In genomic region chr10:70195786-70196185, GRCm38 (mm10) we compare ENCODE assay signal across 9 mouse cellular contexts. TPM values are rescaled to one million over a fixed set of nuclear protein-coding genes. Genes with fewer than 3 reads are reported as not detected.
DNase-seq lines count a peak whose midpoint lies in the region; ATAC-seq and TF ChIP-seq lines count a peak whose summit lies in the region.
"Had no signal": no experiment of that assay in that cellular context is flagged by ENCODE, and none has a peak within 500 bp of the region (broad histone marks: within the 10 kb centered on the region; RNA-seq: fewer than 3 reads in every experiment).

No protein-coding gene starts in this region.

- H3K4me1 ChIP-seq in cerebellum, adult 2 months (ENCODE audit: control insufficient read depth, insufficient read depth, low read length) = no peaks in the 10 kb centered on the region
- peaks cover 34% of the 10 kb centered on the region for H3K4me1 ChIP-seq in E14TG2a.4 (replicated peaks; ENCODE audit: low read depth, low read length)
- no peaks in the 10 kb centered on the region; the same call in 1 of the 2 replicates for H3K4me1 ChIP-seq in forebrain, embryonic 16.5 days (replicated peaks; ENCODE audit: control insufficient read depth, insufficient read depth, low read length)
- no peaks in the 10 kb centered on the region for H3K4me1 ChIP-seq in limb, embryonic 14.5 days (ENCODE audit: control insufficient read depth, insufficient read depth, low read length)
- peaks cover 3% of the 10 kb centered on the region; the same call in 1 of the 2 replicates for H3K4me1 ChIP-seq in neural tube, embryonic 14.5 days (ENCODE audit: control insufficient read depth, insufficient read depth, low read length)

- H3K4me3 ChIP-seq in cerebellum, adult 2 months (replicated peaks; ENCODE audit: insufficient read depth, low read depth, low read length) = no peak overlapping the region
- H3K4me3 ChIP-seq in E14TG2a.4 (replicated peaks; ENCODE audit: low read length) = no peak overlapping the region
- no peak overlapping the region for H3K4me3 ChIP-seq in forebrain, embryonic 16.5 days (replicated peaks; ENCODE audit: low read length)
- H3K4me3 ChIP-seq in limb, embryonic 14.5 days (replicated peaks; ENCODE audit: low read length) = no peak overlapping the region
- H3K4me3 ChIP-seq in neural tube, embryonic 14.5 days (ENCODE audit: low read depth, low read length) = no peak overlapping the region

- H3K9ac ChIP-seq in forebrain, embryonic 16.5 days (replicated peaks; ENCODE audit: low read depth, low read length) = no peak overlapping the region
- H3K9ac ChIP-seq in limb, embryonic 14.5 days (ENCODE audit: low read depth, low read length, severe bottlenecking) = no peak overlapping the region
- no peak overlapping the region for H3K9ac ChIP-seq in neural tube, embryonic 14.5 days (replicated peaks; ENCODE audit: low read depth, low read length)

- 55% methylated on average over 7 of the region's 7 CpGs for whole genome bisulfite sequencing in cerebellum, adult 2 months
- WGBS in forebrain, embryonic 16.5 days = 63% methylated on average over 7 of the region's 7 CpGs
- WGBS in limb, embryonic 14.5 days = 31% methylated on average over 7 of the region's 7 CpGs
- 55% methylated on average over 7 of the region's 7 CpGs for WGBS in neural tube, embryonic 14.5 days

- ATAC-seq in forebrain, embryonic 16.5 days = peak; percentile 57; the same call in 1 of the 2 replicates
- ATAC-seq in limb, embryonic 14.5 days (ENCODE audit: low FRiP score, low read depth) = peak; percentile 51
- ATAC-seq in neural tube, embryonic 14.5 days (ENCODE audit: low read depth) = 0 out of 2 replicates have a peak, but pooled peaks have one; percentile 56

- no peaks in the 10 kb centered on the region for H3K9me3 ChIP-seq in E14TG2a.4 (ENCODE audit: low read length)
- no peaks in the 10 kb centered on the region for H3K9me3 ChIP-seq in forebrain, embryonic 16.5 days (ENCODE audit: control insufficient read depth, low read length)
- H3K9me3 ChIP-seq in limb, embryonic 14.5 days (ENCODE audit: control insufficient read depth, low read length) = no peaks in the 10 kb centered on the region
- no peaks in the 10 kb centered on the region for H3K9me3 ChIP-seq in neural tube, embryonic 14.5 days (ENCODE audit: control insufficient read depth, low read length)

- peak; percentile 73; the same call in 1 of the 2 replicates for TF ChIP-seq CTCF in cerebellum, adult 2 months (IDR thresholded peaks at IDR 0.05; ENCODE audit: borderline replicate concordance, insufficient read depth, low read depth, low read length)
- TF ChIP-seq CTCF in E14TG2a.4 (conservative IDR thresholded peaks at IDR 0.05; ENCODE audit: low read length) = peak; percentile 30; the same call in 1 of the 2 replicates

- DNase-seq in cerebellum, adult 2 months = peak in 1 of 2 experiments; percentile 42
- no peak for DNase-seq in cerebellum, adult 18-20 months
- DNase-seq in limb, embryonic 14.5 days (ENCODE audit: low spot score) = peak; percentile 54
- DNase-seq in natural killer cell, adult 2 months (ENCODE audit: low spot score in 2 of 2) = no peak
- no peak for DNase-seq in urinary bladder, postnatal 25 days (ENCODE audit: low spot score)

- H3K4me2 ChIP-seq in forebrain, embryonic 16.5 days (ENCODE audit: low read length) = no peak overlapping the region
- H3K4me2 ChIP-seq in limb, embryonic 14.5 days (replicated peaks; ENCODE audit: low read depth, low read length, severe bottlenecking) = no peak overlapping the region
- H3K4me2 ChIP-seq in neural tube, embryonic 14.5 days (ENCODE audit: low read depth, low read length) = no peak overlapping the region

- no peak overlapping the region for H3K27ac ChIP-seq in cerebellum, adult 2 months (ENCODE audit: insufficient read depth, low read length)
- H3K27ac ChIP-seq in forebrain, embryonic 16.5 days (ENCODE audit: low read length) = no peak overlapping the region
- 0 out of 2 replicates have a peak overlapping the region, but pooled peaks have one; percentile 26 for H3K27ac ChIP-seq in limb, embryonic 14.5 days (replicated peaks; ENCODE audit: low read depth, low read length)
- no peak overlapping the region for H3K27ac ChIP-seq in neural tube, embryonic 14.5 days (ENCODE audit: low read depth, low read length)

- TF ChIP-seq POLR2A in cerebellum, adult 2 months (IDR thresholded peaks at IDR 0.05; ENCODE audit: borderline replicate concordance, insufficient read depth, low read length) = no peak
- no peak for TF ChIP-seq POLR2A in limb, embryonic 14.5 days (IDR thresholded peaks at IDR 0.05; ENCODE audit: borderline replicate concordance, extremely low read depth, insufficient read depth, insufficient read length)

- no peaks in the 10 kb centered on the region for H3K27me3 ChIP-seq in cerebellum, adult 2 months (ENCODE audit: control insufficient read depth, insufficient read depth, low read length)
- H3K27me3 ChIP-seq in E14TG2a.4 (ENCODE audit: insufficient read depth, low read length) = no peaks in the 10 kb centered on the region
- no peaks in the 10 kb centered on the region for H3K27me3 ChIP-seq in forebrain, embryonic 16.5 days (replicated peaks; ENCODE audit: control insufficient read depth, insufficient read depth, low read length)
- no peaks in the 10 kb centered on the region for H3K27me3 ChIP-seq in limb, embryonic 14.5 days (ENCODE audit: control insufficient read depth, insufficient read depth, low read length)
- no peaks in the 10 kb centered on the region for H3K27me3 ChIP-seq in neural tube, embryonic 14.5 days (ENCODE audit: control insufficient read depth, insufficient read depth, low read length)

- H3K36me3 ChIP-seq in E14TG2a.4 (ENCODE audit: insufficient read depth, low read length) = peaks cover 28% of the 10 kb centered on the region
- H3K36me3 ChIP-seq in forebrain, embryonic 16.5 days (ENCODE audit: control insufficient read depth, insufficient read depth) = no peaks in the 10 kb centered on the region
- H3K36me3 ChIP-seq in limb, embryonic 14.5 days (ENCODE audit: control insufficient read depth, insufficient read depth, low read length) = peaks cover 26% of the 10 kb centered on the region
- 0 out of 2 replicates have a peak, but pooled peaks cover 3% of the 10 kb centered on the region for H3K36me3 ChIP-seq in neural tube, embryonic 14.5 days (ENCODE audit: control insufficient read depth, insufficient read depth, low read length)

RNA-seq across cellular contexts. Expression of gene Mrln, which starts 8.7 kb away (rescaled TPM):
- 13.1 and 16.3 TPM in 2 replicates for polyA plus RNA-seq in cerebellum, adult 2 months (2012; rRNA removed)
- not detected in 2 replicates for polyA plus RNA-seq in forebrain, embryonic 16.5 days (2015; fragmentation: Nextera tagmentation; extraction: Ambion mirVana)
- polyA plus RNA-seq in limb, embryonic 14.5 days (2012; rRNA removed) = 34.8 and 37.7 TPM in 2 replicates
- polyA plus RNA-seq in limb, embryonic 14.5 days (2014; fragmentation: Nextera tagmentation; extraction: Ambion mirVana) = 32.6 and 35.5 TPM in 2 replicates
- 0.82 and 1.3 TPM in 2 replicates for polyA plus RNA-seq in neural tube, embryonic 14.5 days (2014; fragmentation: Nextera tagmentation; extraction: Ambion mirVana)

RNA-seq across cellular contexts. Expression of gene Slc16a9, which starts 49.1 kb away (rescaled TPM):
- 3.7 and 4.5 TPM in 2 replicates for polyA plus RNA-seq in cerebellum, adult 2 months (2012; rRNA removed)
- 1.2 and 1.7 TPM in 2 replicates for polyA plus RNA-seq in forebrain, embryonic 16.5 days (2015; fragmentation: Nextera tagmentation; extraction: Ambion mirVana)
- polyA plus RNA-seq in limb, embryonic 14.5 days (2012; rRNA removed) = 2.9 and 3.3 TPM in 2 replicates
- polyA plus RNA-seq in limb, embryonic 14.5 days (2014; fragmentation: Nextera tagmentation; extraction: Ambion mirVana) = 1.6 and 2.6 TPM in 2 replicates
- polyA plus RNA-seq in neural tube, embryonic 14.5 days (2014; fragmentation: Nextera tagmentation; extraction: Ambion mirVana) = 0.62 and 1.3 TPM in 2 replicates
- polyA plus RNA-seq: C2C12 had no signal
